Mouse (Mus musculus) urinary bladder, postnatal 4 days (tissue): ENCODE results near the gene Plk3.
A peak's percentile ranks its signal among the peaks of the same experiment; 100 is the strongest.
"Not testable (repeated sequence)": the region's sequence is repeated elsewhere in the genome, so short reads cannot be mapped to it uniquely, and the experiment has no call there.

Experiments
- DNase-seq, 2 experiments: peaks; one replicate each; pipeline ENCODE4 v3.0.0; 2021 to 2022; ENCODE audit warnings: low spot score in 2 of 2

Plk3 gene

DNA sequence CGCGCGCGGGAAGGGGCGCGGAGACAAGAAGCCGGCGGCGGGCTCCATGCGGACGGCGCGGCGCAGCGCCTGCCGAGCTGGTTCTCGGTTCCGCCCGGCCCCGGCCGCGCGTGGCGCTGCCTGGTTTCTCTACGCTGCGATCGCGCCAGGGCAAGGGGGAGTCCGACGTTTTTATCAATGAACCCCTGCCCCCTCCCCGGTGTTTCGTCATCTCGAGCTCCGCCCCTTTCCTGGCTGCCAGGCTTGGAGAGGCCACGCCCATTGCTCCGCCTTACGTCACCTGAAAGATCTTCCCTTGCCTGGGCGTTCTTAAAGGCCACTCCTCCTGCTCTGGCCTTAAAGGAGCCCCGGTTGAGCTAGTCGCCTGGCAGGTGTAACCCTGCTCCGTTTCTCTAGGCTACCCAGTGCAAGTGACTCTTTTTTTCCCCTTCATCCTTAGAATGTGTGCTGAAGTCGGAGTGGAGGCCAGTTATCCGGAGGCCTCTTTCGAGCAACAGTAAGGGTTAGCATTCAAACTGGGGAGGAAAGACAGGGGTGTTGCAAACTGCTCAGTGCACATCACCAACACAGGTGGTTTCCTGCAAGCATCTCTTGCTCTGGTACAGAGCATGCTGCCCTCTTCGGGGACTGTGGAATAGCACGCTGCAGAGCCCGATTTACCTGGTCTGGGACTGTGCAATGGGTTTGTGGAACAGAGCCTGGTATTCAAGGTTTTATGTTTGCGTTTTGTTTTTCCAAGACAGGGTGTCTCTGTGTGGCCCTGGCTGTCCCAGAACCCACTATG is at the start of gene Plk3:
TSS of gene Plk3 (minus strand) at position 147 of the 784 bp plus-strand sequence.
- DNase-seq = peak; percentile 92 to 96

- not testable (repeated sequence) for DNase-seq
These were observed 49.0 kb upstream of the Plk3 start for GRCm38 (mm10) chr4:117182759-117183096.

- peak; percentile 85 to 92 for DNase-seq
These were observed 48.3 kb upstream of the Plk3 start, which contains the start of gene Kif2c for GRCm38 (mm10) chr4:117181863-117182758. Gene Kif2c, minus strand, starts transcription at chr4:117182639.

DNA sequence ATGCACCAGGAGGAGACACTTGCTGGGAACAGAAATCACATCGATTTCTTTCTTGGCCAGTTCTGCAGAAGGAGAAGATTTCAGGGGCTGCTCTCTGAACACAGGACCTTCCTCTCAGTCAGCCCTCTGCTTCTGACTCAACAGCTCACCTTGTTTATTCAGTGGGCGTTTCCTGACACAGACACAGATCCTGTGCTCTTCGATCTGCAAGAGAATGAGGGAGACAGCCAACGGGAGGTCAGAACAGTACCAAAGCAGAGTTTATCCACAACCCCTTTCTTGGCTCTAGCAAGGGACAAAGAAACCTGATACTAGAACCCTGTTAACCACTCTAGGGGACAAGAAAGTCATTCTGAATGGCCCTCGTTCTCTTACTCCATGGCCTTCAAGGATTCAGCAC is 36.2 kb upstream of the Plk3 start:
- DNase-seq = no peak

DNA sequence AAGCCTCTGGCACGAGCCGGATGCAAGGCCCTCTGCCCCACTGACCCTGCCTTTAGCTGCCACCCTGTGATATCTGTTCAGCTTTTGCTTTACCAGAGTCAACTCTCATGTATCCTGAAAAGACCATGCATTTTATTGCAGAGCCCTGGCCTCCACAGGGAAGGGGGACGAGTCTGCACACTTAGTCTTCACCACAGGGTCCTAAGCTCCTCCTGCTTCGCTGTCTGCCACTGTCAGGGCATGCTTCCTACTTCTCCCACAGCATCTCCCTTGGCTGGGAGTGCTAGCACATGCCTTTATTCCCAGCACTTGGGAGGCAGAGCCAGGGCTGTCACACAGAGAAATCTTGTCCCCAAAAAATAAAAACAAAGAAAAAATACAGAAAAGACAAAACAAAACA is 27.4 kb upstream of the Plk3 start:
- no peak for DNase-seq

DNA sequence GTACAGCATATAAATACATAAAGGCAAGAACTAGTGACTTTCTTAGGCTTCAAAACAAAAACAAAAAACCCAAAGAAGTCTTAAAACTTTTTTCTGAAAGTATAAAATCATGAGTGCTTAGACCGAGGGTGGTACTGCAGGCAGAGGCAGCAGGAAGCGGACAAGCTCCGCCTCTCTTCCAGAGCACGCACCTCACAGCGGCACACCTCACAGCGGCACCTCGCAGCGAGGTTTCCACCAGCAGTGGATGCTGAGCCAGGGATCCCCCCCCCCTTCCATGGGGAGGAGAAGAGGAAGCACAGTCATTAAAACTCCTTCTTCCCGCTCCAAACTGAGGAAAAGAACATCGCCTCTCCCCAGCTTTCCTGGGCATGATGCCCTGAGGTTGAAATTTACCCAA is 25.9 kb upstream of the Plk3 start:
- no peak for DNase-seq

GRCm38 (mm10) chr4:117156372-117156771 is 22.6 kb upstream of the Plk3 start:
- DNase-seq = no peak

- DNase-seq = peak; percentile 81 to 84
These were observed 22.1 kb upstream of the Plk3 start, which contains the start of gene Rps8 for GRCm38 (mm10) chr4:117155792-117156355. Gene Rps8, minus strand, starts transcription at chr4:117156243.

GRCm38 (mm10) chr4:117155020-117155791 is 21.4 kb upstream of the Plk3 start:
- DNase-seq = no peak

- DNase-seq = no peak
These were observed 19.0 kb upstream of the Plk3 start for GRCm38 (mm10) chr4:117152714-117153113.

- no peak for DNase-seq
These were observed 17.7 kb upstream of the Plk3 start for GRCm38 (mm10) chr4:117151416-117151815.

DNA sequence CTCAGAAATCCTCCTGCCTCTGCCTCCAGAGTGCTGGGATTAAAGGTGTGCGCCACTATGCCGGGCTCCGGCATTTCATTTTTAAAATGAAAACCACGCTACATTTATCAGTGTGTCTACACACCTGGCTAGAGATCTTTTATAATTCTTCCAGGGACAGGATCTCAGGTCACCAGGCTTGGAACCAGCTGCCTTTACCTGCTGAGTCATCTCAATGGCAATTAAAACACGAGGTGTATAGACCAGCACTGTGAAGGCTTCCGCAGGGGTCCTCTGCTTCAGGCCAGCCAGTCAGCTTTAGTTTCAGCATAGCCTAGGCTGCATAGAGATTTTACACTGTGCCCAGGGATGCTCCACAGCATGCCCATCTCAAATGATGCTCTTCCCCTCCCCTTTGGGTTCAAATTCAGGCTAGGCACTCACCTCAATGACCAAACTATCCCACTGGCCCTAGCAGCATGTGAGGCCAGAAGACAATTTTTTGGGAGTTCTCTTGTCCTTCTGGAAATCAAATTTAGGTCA is 16.5 kb upstream of the Plk3 start:
- DNase-seq = no peak

GRCm38 (mm10) chr4:117149291-117150211 is 15.8 kb upstream of the Plk3 start:
- no peak for DNase-seq

GRCm38 (mm10) chr4:117148815-117149214 is 15.1 kb upstream of the Plk3 start:
- no peak for DNase-seq

- no peak for DNase-seq
These were observed 14.4 kb upstream of the Plk3 start for GRCm38 (mm10) chr4:117148047-117148713.

DNA sequence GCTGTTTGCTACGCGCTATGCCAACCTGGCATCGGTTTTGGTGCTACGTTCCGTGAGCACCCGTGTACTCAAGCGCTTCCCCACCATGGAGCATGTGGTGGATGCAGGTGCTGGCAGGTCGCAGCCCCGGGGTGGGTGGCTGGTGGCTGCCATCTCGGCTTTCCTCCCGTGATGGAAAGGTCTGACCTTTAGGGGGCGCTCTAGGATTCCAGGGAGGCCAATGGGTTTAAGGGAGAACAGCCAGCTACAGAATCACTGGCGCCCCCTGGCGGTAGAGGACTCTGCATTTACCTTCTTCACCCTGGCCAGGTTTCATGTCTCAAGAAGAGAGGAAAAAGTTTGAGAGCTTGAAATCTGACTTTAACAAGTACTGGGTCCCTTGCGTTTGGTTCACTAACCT is 12.4 kb upstream of the Plk3 start:
- peak; percentile 76 to 90 for DNase-seq

DNA sequence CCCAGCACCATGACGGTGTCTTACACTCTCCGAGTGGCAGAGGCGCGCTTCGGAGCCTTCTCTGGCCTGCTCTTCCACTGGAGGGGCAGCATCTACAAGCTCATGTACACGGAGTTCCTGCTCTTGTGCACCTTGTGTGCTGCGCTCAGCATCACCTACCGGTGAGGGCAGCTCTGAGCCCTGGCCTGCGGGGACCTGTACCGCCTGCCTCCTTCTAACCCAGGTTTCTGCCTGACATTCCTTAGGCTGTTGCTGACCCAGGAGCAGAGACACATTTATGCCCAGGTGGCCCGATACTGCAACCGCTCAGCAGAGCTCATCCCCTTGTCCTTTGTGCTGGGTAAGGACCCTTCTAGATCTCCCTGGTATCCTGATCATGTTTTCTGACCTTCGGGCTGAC is 11.5 kb upstream of the Plk3 start:
- no peak for DNase-seq

- DNase-seq = no peak
These were observed 9.3 kb upstream of the Plk3 start for GRCm38 (mm10) chr4:117143023-117143422.

GRCm38 (mm10) chr4:117140613-117141012 is 6.8 kb upstream of the Plk3 start:
- DNase-seq = no peak

DNA sequence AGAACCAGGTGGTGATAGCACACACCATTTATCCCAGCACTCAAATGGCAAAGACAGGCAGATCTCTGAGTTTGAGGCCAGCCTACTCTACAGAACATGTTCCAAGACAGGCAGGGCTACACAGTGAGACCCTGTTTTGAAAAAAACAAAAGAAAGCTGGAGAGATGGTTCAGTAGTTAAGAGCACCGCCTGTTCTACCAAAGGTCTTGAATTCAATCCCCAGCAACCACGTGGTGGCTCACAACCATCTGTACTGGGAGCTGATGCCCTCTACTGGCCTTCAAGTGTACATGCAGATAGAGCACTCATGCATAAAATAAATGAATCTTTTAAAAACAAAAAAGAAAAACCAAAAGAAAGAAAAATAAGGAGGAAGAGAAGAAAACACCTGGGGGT is 5.5 kb upstream of the Plk3 start:
- no peak for DNase-seq
